Mouse (Mus musculus): ENCODE results near the gene Dcaf10. TPM values are rescaled to one million over a fixed set of nuclear protein-coding genes. Genes with fewer than 3 reads are reported as not detected.
A peak's percentile ranks its signal among the peaks of the same experiment; 100 is the strongest.

Gene Dcaf10
- polyA plus RNA-seq, 1 experiment from 2014 or later: 9.1 TPM

DNA sequence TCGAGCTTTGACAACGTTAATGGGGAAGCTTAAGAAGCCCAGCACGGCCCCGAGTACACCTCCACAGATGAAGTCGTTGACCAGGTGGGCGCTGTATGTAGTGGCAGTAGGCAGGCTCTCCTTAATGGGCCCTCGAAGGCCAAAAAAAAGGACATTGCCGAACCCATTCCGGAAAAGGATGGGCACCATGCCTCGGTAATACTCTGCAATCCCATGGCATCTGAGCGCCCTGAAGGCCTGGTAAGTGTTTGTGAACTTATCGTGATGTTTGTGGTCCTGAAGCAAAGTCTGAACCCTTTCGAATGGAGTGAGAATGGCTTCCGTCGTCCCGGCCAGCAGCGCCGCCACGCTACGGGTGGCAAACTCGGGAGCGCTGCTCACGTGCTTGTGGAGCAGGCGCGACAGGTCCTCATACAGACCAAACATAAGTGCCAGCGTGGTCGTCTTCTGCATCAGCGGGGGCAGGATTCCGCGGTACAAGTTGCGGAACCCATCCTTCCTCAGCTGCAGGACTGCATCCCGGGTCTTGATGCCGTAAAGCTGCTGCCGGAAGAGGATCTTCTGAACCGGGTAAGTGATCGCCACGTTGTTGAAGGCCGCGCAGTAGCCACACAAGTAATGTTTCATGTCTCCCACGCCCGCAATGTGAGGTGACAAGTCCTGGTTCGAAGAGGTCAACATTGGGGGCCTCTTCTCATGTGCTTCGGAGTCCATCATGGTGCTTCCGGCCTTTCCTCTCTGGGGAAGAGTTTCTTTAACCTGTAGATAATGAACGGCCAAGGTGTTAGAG, 57.7 kb downstream of the Dcaf10 start:
- no peak overlapping the region for H3K4me2 ChIP-seq (replicated peaks; ENCODE audit: low read depth)
- H3K9me3 ChIP-seq (ENCODE audit: control insufficient read depth, low read length): no peaks in the 10 kb centered on the region
- H3K36me3 ChIP-seq (ENCODE audit: control insufficient read depth, insufficient read depth, low read length): peaks cover 16% of the 10 kb centered on the region; the same call in 1 of the 2 replicates
- H3K27ac ChIP-seq (replicated peaks): no peak overlapping the region
- ATAC-seq (ENCODE audit: low FRiP score, low TSS enrichment) (no peak), DNase-seq (ENCODE audit: low spot score) (no peak)
- H3K9ac ChIP-seq (ENCODE audit: low read length): no peak overlapping the region
- H3K4me1 ChIP-seq (replicated peaks; ENCODE audit: control insufficient read depth, insufficient read depth): no peaks in the 10 kb centered on the region
- no peak overlapping the region for H3K4me3 ChIP-seq (ENCODE audit: low read depth, low read length)
- no peak for TF ChIP-seq CTCF (IDR thresholded peaks at IDR 0.05; ENCODE audit: low read depth)
- no peaks in the 10 kb centered on the region for H3K27me3 ChIP-seq (ENCODE audit: control insufficient read depth, insufficient read depth, low read length)
- WGBS: 94% methylated on average over 45 of the region's 45 CpGs

DNA sequence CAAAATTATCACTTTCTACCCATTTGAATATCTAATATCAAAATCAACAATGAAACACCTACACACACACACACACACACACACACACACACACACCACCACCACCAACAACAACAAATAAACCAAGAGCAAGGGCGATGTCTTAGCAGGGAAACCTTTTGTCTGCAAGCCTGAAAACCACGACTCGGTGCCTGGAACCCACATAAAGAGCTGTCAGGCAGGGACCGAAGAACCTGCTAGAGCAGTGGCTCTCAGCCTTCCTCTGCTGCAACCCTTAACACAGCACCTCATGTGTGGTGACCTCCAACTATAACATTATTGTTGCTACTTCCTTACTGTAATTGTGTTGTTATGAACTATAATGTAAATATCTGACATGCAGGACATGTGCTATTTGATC, 60.4 kb downstream of the Dcaf10 start:
- no peak overlapping the region for H3K4me3 ChIP-seq (ENCODE audit: low read depth, low read length)
- ATAC-seq (ENCODE audit: low FRiP score, low TSS enrichment): no peak
- H3K4me1 ChIP-seq (replicated peaks; ENCODE audit: control insufficient read depth, insufficient read depth): 0 out of 2 replicates have a peak, but pooled peaks cover 4% of the 10 kb centered on the region
- H3K9me3 ChIP-seq (ENCODE audit: control insufficient read depth, low read length): no peaks in the 10 kb centered on the region
- no peak for DNase-seq (ENCODE audit: low spot score)
- no peaks in the 10 kb centered on the region for H3K27me3 ChIP-seq (ENCODE audit: control insufficient read depth, insufficient read depth, low read length)
- H3K4me2 ChIP-seq (replicated peaks; ENCODE audit: low read depth): no peak overlapping the region
- H3K36me3 ChIP-seq (ENCODE audit: control insufficient read depth, insufficient read depth, low read length): peaks cover 16% of the 10 kb centered on the region; the same call in 1 of the 2 replicates
- H3K27ac ChIP-seq (replicated peaks): no peak overlapping the region
- 82% methylated on average over 4 of the region's 4 CpGs for WGBS
- H3K9ac ChIP-seq (ENCODE audit: low read length): no peak overlapping the region
- TF ChIP-seq EP300 (optimal IDR thresholded peaks at IDR 0.05) (no peak), CTCF (IDR thresholded peaks at IDR 0.05; ENCODE audit: low read depth) (no peak)

DNA sequence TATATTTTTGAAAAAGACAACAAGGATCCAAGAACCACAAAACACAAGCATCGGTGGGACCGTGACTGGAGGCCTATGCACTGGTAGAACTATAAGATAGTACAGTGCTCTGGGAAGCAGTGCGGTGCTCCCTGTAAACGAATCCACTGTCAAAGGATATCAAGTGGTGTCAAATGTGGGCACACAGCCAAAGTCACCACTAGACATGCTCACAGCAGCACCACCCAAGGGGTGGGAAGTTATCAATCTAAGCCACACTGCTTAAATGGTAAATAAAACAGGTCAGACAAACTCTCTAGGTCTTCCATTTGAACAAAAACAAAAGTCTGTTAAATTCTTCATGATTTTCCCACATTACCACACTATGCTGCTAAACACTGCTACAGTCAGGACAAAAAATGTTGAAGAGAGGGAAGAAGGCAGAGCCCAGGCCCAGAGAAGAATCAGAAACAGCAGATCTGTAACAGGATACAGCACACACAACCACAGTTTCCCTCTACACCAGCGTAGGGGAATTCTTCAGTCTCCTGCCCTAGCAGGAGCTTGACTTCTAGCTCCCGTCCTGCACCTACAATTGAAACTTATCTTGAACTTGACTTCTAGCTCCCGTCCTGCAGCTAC, 61.1 kb downstream of the Dcaf10 start:
- Histone ChIP-seq H3K27me3 (ENCODE audit: control insufficient read depth, insufficient read depth, low read length) (no peaks in the 10 kb centered on the region), H3K9me3 (ENCODE audit: control insufficient read depth, low read length) (no peaks in the 10 kb centered on the region), H3K4me2 (replicated peaks; ENCODE audit: low read depth) (no peak overlapping the region), H3K4me1 (replicated peaks; ENCODE audit: control insufficient read depth, insufficient read depth) (0 out of 2 replicates have a peak, but pooled peaks cover 4% of the 10 kb centered on the region), H3K4me3 (ENCODE audit: low read depth, low read length) (no peak overlapping the region), H3K36me3 (ENCODE audit: control insufficient read depth, insufficient read depth, low read length) (peaks cover 16% of the 10 kb centered on the region; the same call in 1 of the 2 replicates), H3K27ac (replicated peaks) (peak overlapping the region; percentile 59; the same call in 1 of the 2 replicates), H3K9ac (ENCODE audit: low read length) (no peak overlapping the region)
- peak; percentile 57 for ATAC-seq (ENCODE audit: low FRiP score, low TSS enrichment)
- peak; percentile 64 for DNase-seq (ENCODE audit: low spot score)
- WGBS: 49% methylated on average over 7 of the region's 7 CpGs
- no peak for TF ChIP-seq CTCF (IDR thresholded peaks at IDR 0.05; ENCODE audit: low read depth)
- no peak for TF ChIP-seq EP300 (optimal IDR thresholded peaks at IDR 0.05)

DNA sequence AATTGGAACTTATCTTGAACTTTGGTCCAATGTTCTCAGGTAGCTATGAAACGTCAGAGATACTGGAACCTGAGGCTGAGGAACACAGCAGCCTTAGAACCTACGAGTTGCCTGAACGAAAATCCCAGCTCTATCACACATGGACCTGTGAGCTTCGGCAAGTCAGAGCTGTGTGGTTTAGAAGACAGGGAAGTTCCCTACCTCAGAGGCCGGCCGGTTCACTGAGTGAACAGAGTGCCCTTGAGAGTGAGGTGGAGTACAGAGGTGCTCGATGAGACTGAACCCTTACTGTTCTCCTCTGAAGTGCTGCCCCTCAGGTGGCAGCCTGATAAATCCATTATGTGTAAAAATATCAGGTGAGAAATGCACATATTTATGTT, 61.6 kb downstream of the Dcaf10 start:
- no peak for DNase-seq (ENCODE audit: low spot score)
- Histone ChIP-seq H3K4me3 (ENCODE audit: low read depth, low read length) (no peak overlapping the region), H3K27ac (replicated peaks) (peak overlapping the region; percentile 59), H3K4me2 (replicated peaks; ENCODE audit: low read depth) (no peak overlapping the region), H3K4me1 (replicated peaks; ENCODE audit: control insufficient read depth, insufficient read depth) (0 out of 2 replicates have a peak, but pooled peaks cover 4% of the 10 kb centered on the region), H3K27me3 (ENCODE audit: control insufficient read depth, insufficient read depth, low read length) (no peaks in the 10 kb centered on the region), H3K9ac (ENCODE audit: low read length) (no peak overlapping the region), H3K9me3 (ENCODE audit: control insufficient read depth, low read length) (no peaks in the 10 kb centered on the region), H3K36me3 (ENCODE audit: control insufficient read depth, insufficient read depth, low read length) (peaks cover 16% of the 10 kb centered on the region; the same call in 1 of the 2 replicates)
- peak; percentile 48 for ATAC-seq (ENCODE audit: low FRiP score, low TSS enrichment)
- WGBS: 67% methylated on average over 7 of the region's 7 CpGs
- no peak for TF ChIP-seq CTCF (IDR thresholded peaks at IDR 0.05; ENCODE audit: low read depth)
- TF ChIP-seq EP300 (optimal IDR thresholded peaks at IDR 0.05): no peak

DNA sequence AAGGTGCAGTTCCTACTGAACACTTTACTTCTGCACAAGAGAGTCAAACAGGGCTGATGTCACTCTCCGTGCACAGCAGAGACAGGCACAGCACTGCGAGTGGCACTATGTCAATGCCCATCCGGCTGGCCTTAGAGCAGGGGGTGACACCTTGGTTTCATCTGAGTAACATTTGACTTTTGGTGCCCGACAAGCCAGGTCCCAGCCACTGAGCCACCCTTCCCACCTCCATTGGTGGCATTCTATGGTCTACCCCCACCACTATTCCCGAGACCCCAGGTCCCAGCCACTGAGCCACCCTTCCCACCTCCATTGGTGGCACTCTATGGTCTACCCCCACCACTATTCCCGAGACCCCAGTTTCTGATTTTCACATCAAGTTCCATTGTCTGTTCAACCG, 62.2 kb downstream of the Dcaf10 start:
- DNase-seq (ENCODE audit: low spot score) (no peak), ATAC-seq (ENCODE audit: low FRiP score, low TSS enrichment) (no peak)
- H3K36me3 ChIP-seq (ENCODE audit: control insufficient read depth, insufficient read depth, low read length): peaks cover 14% of the 10 kb centered on the region; the same call in 1 of the 2 replicates
- no peak overlapping the region for H3K9ac ChIP-seq (ENCODE audit: low read length)
- peak overlapping the region; percentile 59 for H3K27ac ChIP-seq (replicated peaks)
- no peaks in the 10 kb centered on the region for H3K27me3 ChIP-seq (ENCODE audit: control insufficient read depth, insufficient read depth, low read length)
- 95% methylated on average over 7 of the region's 7 CpGs for WGBS
- no peak overlapping the region for H3K4me2 ChIP-seq (replicated peaks; ENCODE audit: low read depth)
- no peaks in the 10 kb centered on the region for H3K9me3 ChIP-seq (ENCODE audit: control insufficient read depth, low read length)
- 0 out of 2 replicates have a peak, but pooled peaks cover 4% of the 10 kb centered on the region for H3K4me1 ChIP-seq (replicated peaks; ENCODE audit: control insufficient read depth, insufficient read depth)
- no peak for TF ChIP-seq EP300 (optimal IDR thresholded peaks at IDR 0.05)
- TF ChIP-seq CTCF (IDR thresholded peaks at IDR 0.05; ENCODE audit: low read depth): no peak
- no peak overlapping the region for H3K4me3 ChIP-seq (ENCODE audit: low read depth, low read length)

DNA sequence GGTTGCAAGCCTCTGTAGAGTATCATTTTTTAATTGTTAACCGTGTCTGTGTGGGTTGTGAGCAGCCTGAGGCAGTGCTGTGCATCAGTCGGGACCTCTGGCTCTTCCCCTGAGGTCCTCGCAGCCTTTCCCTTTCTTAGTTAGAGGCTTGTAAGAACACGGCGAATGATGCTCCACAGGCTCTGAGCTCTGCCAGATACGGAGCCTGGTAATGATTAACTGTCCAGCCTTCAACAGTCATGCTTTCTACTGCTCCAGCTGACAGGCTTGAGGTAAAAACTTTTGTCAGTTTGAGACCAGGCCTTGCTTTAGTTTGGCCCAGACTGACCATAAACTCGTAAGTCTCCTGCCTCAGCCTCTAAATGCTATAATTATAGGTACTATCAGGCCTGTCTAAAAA, 63.4 kb downstream of the Dcaf10 start:
- 54% methylated on average over 7 of the region's 7 CpGs for WGBS
- H3K27me3 ChIP-seq (ENCODE audit: control insufficient read depth, insufficient read depth, low read length): no peaks in the 10 kb centered on the region
- H3K36me3 ChIP-seq (ENCODE audit: control insufficient read depth, insufficient read depth, low read length): peaks cover 9% of the 10 kb centered on the region; the same call in 1 of the 2 replicates
- no peak overlapping the region; the same call in 1 of the 2 replicates for H3K9ac ChIP-seq (ENCODE audit: low read length)
- H3K4me2 ChIP-seq (replicated peaks; ENCODE audit: low read depth): no peak overlapping the region
- no peaks in the 10 kb centered on the region for H3K9me3 ChIP-seq (ENCODE audit: control insufficient read depth, low read length)
- DNase-seq (ENCODE audit: low spot score) (peak; percentile 40), ATAC-seq (ENCODE audit: low FRiP score, low TSS enrichment) (no peak)
- no peak overlapping the region for H3K4me3 ChIP-seq (ENCODE audit: low read depth, low read length)
- 0 out of 2 replicates have a peak, but pooled peaks cover 4% of the 10 kb centered on the region for H3K4me1 ChIP-seq (replicated peaks; ENCODE audit: control insufficient read depth, insufficient read depth)
- TF ChIP-seq CTCF (IDR thresholded peaks at IDR 0.05; ENCODE audit: low read depth): no peak
- no peak for TF ChIP-seq EP300 (optimal IDR thresholded peaks at IDR 0.05)
- no peak overlapping the region for H3K27ac ChIP-seq (replicated peaks)

All from stomach, postnatal 0 days (tissue).